Mouse (Mus musculus) ES-E14 (cell line): ENCODE measurements around the gene Rhoj.

Experiments
- CHD2 ChIP-seq: IDR thresholded peaks from 2 replicates; pipeline ENCODE4 v1.6.1; 2014; ENCODE audit warnings: mild to moderate bottlenecking, low read depth, low read length, inconsistent platforms
- HCFC1 ChIP-seq: IDR thresholded peaks from 2 replicates; pipeline ENCODE4 v1.6.1; 2012; ENCODE audit warnings: low read length, inconsistent platforms, borderline replicate concordance; ENCODE audit not compliant: insufficient read depth
- MAFK ChIP-seq: IDR thresholded peaks from 2 replicates; pipeline ENCODE4 v1.6.1; 2014; ENCODE audit warnings: mild to moderate bottlenecking, low read depth, low read length, inconsistent platforms; ENCODE audit not compliant: insufficient read depth
- ZC3H11A ChIP-seq: IDR thresholded peaks from 2 replicates; pipeline ENCODE4 v1.6.1; 2012; ENCODE audit warnings: low read depth, mild to moderate bottlenecking, inconsistent platforms, low read length, borderline replicate concordance
- ZNF384 ChIP-seq: IDR thresholded peaks from 2 replicates; pipeline ENCODE4 v1.6.1; 2012; ENCODE audit warnings: low read depth, low read length, inconsistent platforms

DNA sequence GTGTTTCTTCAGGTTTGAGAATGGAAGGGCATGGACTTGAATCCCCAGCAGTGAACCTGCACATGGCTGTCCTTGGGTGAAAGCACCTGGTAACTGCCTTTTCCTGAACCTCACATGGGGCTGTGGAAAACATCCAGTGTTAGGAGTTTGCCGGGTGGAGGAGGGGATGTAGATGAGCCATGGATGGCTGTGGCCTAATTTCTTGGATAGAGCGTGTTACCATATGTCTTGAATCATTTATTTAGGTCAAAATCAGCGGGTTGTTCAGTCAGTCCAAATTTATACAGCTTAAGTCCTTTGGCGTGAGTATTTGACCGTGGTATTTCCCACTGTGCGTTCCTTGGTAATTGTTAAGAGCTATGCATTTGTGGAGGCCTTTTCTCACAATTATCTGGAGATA, 68.0 kb downstream of the Rhoj start:
- TF ChIP-seq HCFC1 (no peak), ZC3H11A (no peak), MAFK (no peak), CHD2 (no peak), ZNF384 (no peak)
